Mouse (Mus musculus) splenic B cell, adult 2 months (primary cell): ENCODE data around the gene Srbd1.

Experiments used
- DNase-seq: peaks from one replicate; pipeline ENCODE4 v3.0.0-alpha.2; 2011; ENCODE audit warnings: low read depth, low spot score
- H3K27me3 ChIP-seq: 2 replicates; pipeline ENCODE4 v1.6.1; 2012; ENCODE audit warnings: mild to moderate bottlenecking, low read length, moderate library complexity, mixed read lengths; ENCODE audit not compliant: control insufficient read depth, poor library complexity, insufficient read depth, severe bottlenecking
- H3K36me3 ChIP-seq: 2 replicates; pipeline ENCODE4 v1.6.1; 2012; ENCODE audit warnings: mild to moderate bottlenecking, low read length, moderate library complexity, mixed read lengths; ENCODE audit not compliant: control insufficient read depth, poor library complexity, insufficient read depth, severe bottlenecking

Srbd1 gene

DNA sequence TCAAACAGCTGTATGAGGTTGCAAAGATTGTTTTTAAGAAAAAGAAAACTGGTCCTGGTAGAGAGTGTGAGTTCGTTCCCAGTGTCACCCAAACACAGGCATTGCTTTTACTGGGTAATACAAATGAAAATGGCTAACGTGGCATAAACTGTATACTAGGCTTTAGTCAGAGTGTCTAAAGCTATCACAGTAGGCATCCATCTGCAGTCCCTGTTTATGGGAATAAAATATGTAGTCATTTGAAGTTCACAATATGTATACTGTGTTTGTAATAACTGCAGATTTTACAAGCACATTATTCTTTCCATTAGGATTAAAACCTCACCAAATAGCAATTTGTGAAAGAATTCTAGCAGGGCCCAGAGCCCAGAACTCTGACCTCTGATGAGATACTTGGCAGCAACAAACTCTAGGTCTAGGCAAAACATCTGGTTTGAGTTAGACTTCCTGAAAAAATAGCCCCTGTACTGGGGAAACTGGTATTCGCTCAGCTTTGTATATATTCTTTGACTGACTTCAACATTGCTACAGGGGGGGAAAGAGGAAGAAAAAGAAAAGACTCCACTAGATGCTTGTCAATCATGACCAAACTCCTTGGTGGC is 112.8 kb downstream of the Srbd1 start:
- no peak for DNase-seq
- Histone ChIP-seq H3K27me3 (no peaks in the 10 kb centered on the region), H3K36me3 (no peaks in the 10 kb centered on the region)

GRCm38 (mm10) chr17:86030016-86030415 is 115.0 kb downstream of the Srbd1 start:
- no peak for DNase-seq
- H3K27me3 ChIP-seq, result no peaks in the 10 kb centered on the region
- H3K36me3 ChIP-seq, result no peaks in the 10 kb centered on the region

- no peaks in the 10 kb centered on the region for H3K36me3 ChIP-seq
- DNase-seq, result no peak
- no peaks in the 10 kb centered on the region for H3K27me3 ChIP-seq
Observed at GRCm38 (mm10) chr17:86029175-86029574, 115.8 kb downstream of the Srbd1 start.

DNA sequence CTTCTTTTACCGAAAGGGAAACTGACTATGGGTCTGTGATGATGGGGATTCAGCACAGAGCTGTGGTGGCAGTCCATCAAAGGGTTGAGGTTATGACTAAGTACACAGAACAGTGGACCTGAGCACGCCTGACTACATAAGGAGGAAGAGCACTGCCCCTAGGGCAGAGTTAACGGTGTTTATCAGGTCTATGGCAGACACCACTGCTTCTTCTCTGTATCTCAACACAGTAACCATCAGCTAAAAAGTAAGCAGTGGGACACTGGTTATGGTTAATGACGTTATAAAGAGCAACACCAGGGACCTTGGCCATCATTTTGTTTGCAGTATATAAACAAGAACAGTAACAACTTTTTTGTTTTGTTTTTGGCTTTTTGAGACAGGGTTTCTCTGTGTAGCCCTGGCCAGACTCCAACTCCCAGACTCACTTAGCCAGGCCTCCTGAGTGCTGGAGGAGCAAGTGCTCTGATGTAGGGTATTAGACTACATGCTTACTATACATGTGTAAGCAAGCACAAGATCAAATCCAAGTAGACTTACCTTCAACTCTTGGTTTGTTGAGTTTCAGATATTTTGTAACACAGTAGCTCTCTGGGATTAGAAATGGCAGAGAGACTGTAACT is 117.3 kb downstream of the Srbd1 start:
- H3K36me3 ChIP-seq, result no peaks in the 10 kb centered on the region
- DNase-seq, result no peak
- no peaks in the 10 kb centered on the region for H3K27me3 ChIP-seq

DNA sequence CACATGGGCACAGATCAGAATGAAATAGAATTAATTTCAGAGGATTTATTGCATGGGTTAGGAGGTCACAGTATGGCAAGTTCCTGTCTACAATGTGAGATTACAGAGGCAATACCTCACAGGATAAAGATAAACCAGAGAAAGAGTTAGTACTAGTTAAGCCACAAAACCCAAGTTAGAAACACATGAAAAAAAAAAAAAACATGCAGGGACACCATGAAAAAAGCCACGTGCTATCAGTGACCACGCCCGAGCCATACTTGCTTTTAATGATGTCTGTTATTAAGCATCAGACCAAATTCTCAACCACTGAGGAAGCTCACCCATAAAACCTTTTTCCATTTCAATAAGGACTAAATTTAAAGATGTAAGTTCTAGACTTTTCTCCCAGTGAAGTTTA is 120.4 kb downstream of the Srbd1 start:
- no peak for DNase-seq
- no peaks in the 10 kb centered on the region for H3K27me3 ChIP-seq
- no peaks in the 10 kb centered on the region for H3K36me3 ChIP-seq

- H3K36me3 ChIP-seq, result no peaks in the 10 kb centered on the region
- no peaks in the 10 kb centered on the region for H3K27me3 ChIP-seq
- DNase-seq, result no peak
Observed at GRCm38 (mm10) chr17:86022366-86022765, 122.6 kb downstream of the Srbd1 start.

- no peak for DNase-seq
- Histone ChIP-seq H3K36me3 (no peaks in the 10 kb centered on the region), H3K27me3 (no peaks in the 10 kb centered on the region)
Observed at GRCm38 (mm10) chr17:86021815-86022214, 123.2 kb downstream of the Srbd1 start.

- Histone ChIP-seq H3K36me3 (no peaks in the 10 kb centered on the region), H3K27me3 (no peaks in the 10 kb centered on the region)
- DNase-seq, result no peak
Observed at GRCm38 (mm10) chr17:86021231-86021630, 123.7 kb downstream of the Srbd1 start.

DNA sequence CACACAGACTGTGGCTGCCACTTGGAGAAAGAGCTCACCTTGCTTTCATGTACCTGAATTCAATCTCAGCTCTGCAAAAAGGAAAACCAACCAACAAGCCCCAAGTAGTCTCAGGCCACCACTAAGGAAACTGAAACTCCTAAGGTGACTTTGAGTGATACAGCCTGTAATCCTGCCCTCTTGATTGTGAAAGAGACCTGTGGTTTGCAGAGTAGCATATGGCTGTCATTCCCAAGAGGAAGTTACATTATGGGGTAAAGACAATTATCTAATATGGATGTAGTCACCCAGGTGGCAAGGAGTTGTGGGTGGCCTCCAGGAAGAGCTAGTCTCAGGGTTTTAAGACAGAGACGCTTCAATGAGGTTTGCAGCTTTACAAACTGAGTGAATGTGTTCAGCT is 125.2 kb downstream of the Srbd1 start:
- Histone ChIP-seq H3K36me3 (no peaks in the 10 kb centered on the region), H3K27me3 (no peaks in the 10 kb centered on the region)
- no peak for DNase-seq

DNA sequence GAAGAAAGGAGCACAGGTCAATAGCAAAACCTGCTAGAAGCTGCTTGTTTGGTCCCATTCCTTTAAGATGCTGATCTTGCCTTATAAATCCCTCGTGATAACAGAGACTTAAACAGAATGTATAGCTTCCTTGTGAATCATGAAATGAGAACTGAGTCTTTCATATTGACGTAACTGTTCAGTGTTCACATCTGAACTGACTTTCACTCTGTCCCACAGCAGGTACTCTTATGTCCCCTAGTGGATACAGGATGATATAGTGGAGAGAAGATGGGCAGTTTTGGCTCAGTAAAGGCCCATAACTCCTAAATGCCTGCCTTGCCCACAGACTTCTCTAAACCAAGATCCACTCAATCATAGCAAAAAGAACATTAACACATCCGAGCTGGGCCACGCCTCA is 130.7 kb downstream of the Srbd1 start:
- DNase-seq, result no peak
- H3K36me3 ChIP-seq, result no peaks in the 10 kb centered on the region
- H3K27me3 ChIP-seq, result no peaks in the 10 kb centered on the region

DNA sequence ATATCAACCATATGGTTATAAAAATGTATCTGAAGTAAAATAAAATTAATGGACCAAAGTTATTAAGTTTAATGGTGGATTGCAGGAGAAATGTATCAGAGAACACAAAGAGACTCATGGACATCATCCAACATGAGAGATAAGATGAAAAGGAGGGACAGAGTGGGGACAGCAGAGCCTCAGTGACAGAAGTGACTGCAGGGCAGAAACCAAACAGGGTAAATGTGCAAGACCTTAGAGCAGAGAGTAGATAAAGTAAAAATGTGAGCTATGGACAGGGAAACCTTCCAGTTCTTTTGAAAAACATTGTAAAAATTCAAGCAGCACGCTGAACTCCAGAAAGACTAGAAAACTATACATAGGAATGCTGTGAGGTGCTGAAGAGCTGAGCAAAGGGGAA is 132.4 kb downstream of the Srbd1 start:
- Histone ChIP-seq H3K27me3 (no peaks in the 10 kb centered on the region), H3K36me3 (no peaks in the 10 kb centered on the region)
- DNase-seq, result no peak

- no peaks in the 10 kb centered on the region for H3K36me3 ChIP-seq
- no peak for DNase-seq
- no peaks in the 10 kb centered on the region for H3K27me3 ChIP-seq
Observed at GRCm38 (mm10) chr17:86011849-86012248, 133.1 kb downstream of the Srbd1 start.

DNA sequence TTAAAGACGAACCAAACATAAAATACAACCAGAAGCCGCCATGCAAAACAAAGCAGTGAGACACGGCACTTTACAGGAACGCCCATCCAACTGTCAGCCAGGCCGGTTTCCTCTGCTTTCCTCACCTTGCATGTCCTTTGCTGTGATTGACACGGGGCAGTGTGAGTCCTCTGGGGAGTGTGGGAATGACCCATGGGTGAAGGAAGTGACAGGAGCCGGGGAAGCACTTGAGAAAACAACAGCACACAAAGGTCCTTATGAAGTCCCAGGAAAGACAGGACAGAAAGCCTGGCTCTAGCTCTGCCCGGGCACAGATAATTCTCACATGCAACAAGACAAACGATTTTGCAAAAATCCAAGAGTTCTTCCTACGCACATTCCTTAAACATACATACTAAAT is 136.6 kb downstream of the Srbd1 start:
- no peak for DNase-seq
- no peaks in the 10 kb centered on the region for H3K36me3 ChIP-seq
- no peaks in the 10 kb centered on the region for H3K27me3 ChIP-seq

DNA sequence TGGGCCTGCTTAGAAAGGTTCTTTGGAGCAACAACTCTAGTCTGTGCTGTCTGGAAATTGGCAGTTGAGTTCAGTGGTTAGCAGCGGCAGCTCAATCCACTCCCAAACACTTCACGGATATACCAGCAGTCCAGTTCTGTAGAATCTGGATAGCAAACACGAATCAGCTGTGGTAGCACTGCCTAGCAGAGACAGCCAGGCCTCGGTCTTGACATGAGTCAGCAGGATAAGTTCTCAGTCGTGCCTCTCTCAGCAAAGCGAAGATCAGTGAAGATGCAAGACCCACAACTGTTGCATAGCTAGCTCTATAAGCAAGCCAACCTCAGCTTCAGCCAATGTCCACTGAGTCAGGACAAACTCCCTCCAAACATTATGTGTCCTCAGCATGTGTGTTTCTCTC is 142.9 kb downstream of the Srbd1 start:
- no peak for DNase-seq
- H3K27me3 ChIP-seq, result no peaks in the 10 kb centered on the region

GRCm38 (mm10) chr17:86001667-86002066 is 143.3 kb downstream of the Srbd1 start:
- Histone ChIP-seq H3K36me3 (peaks cover 10% of the 10 kb centered on the region), H3K27me3 (no peaks in the 10 kb centered on the region)
- DNase-seq, result no peak

More for the DNA sequence above, 142.9 kb downstream of the Srbd1 start:
- peaks cover 8% of the 10 kb centered on the region for H3K36me3 ChIP-seq

GRCm38 (mm10) chr17:85995727-85996126 is 149.2 kb downstream of the Srbd1 start:
- H3K36me3 ChIP-seq, result peaks cover 6% of the 10 kb centered on the region; the same call in 1 of the 2 replicates
- DNase-seq, result no peak
- H3K27me3 ChIP-seq, result no peaks in the 10 kb centered on the region
